Mouse (Mus musculus): ENCODE results near the gene AI464131.

The AI464131 gene

DNA sequence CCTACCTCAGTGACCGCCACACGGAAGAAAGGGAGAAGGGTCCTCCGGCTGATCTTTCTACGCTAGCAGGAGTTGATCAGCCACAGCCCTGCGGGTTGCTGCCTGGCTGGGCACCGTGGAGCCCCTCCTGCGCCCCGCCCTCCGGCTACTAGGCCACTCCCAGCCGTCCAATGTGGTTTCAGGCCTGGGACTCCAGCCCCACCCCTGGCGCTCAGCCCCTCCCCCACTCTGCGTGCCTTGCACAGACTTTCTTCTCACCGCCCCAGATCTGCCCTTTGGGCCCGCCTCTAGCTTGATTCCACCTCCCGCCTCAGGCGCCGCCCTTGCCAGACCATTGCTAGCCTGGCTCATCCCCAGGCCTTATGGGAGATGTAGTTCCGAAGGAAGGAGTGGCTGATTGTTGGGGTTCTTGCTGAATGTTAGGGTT is at the start of gene AI464131:
AI464131 (minus strand) TSS at position 91 of the 427 bp plus-strand sequence.
- DNase-seq: peak; percentile 98

GRCm38 (mm10) chr4:41552529-41552928 is 49.7 kb upstream of the AI464131 start:
- DNase-seq: peak; percentile 92

GRCm38 (mm10) chr4:41547086-41547485 is 44.2 kb upstream of the AI464131 start:
- DNase-seq: no peak

- peak; percentile 36 for DNase-seq
These were observed 43.1 kb upstream of the AI464131 start for GRCm38 (mm10) chr4:41545985-41546384.

- no peak for DNase-seq
These were observed 39.3 kb upstream of the AI464131 start for GRCm38 (mm10) chr4:41542136-41542535.

- DNase-seq: no peak
These were observed 32.0 kb upstream of the AI464131 start for GRCm38 (mm10) chr4:41534866-41535265.

GRCm38 (mm10) chr4:41532420-41532819 is 29.5 kb upstream of the AI464131 start:
- DNase-seq: no peak

DNA sequence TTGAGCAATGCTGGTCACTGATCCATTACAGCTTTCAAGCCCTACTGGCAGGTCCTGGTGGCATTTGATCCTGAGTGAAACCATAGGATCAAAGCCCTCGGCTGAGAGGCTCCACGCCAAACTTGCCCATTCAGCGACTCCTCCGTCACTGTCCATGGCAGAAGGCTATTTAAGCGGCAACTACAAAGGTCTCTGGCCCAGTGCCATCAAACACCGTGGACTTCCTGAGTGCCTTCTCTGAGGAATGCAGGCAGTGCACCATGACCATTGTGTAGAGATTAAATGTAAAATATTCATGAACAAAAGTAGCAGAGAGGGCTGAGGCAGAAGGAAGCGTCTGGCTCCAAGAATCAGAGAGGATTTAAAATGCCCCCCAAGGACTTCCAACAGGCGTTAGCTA is 25.1 kb upstream of the AI464131 start:
- peak; percentile 83 for DNase-seq

- DNase-seq: no peak
These were observed 24.2 kb upstream of the AI464131 start for GRCm38 (mm10) chr4:41527076-41527475.

DNA sequence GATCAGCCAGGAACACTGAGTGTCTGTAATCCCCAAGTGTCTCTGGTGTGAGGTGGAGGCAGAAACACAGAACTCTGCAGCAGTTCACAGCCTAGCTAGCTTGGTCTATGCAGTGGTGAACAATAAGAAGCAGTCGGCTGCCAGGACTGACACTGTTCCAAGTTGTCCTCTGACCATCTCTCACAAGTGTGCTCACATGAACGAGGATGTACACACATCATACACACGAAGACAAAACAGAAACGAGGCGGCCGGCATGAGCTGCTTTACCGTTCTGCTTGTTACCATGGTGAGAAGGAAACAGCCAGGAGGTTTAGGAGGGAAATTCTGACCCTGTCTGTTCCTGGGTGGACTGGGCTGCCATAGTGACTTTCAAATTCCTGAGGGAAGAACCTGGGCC is 23.7 kb upstream of the AI464131 start:
- DNase-seq: no peak

GRCm38 (mm10) chr4:41524829-41525228 is 22.0 kb upstream of the AI464131 start:
- no peak for DNase-seq

GRCm38 (mm10) chr4:41523839-41524238 is 21.0 kb upstream of the AI464131 start:
- no peak for DNase-seq

DNA sequence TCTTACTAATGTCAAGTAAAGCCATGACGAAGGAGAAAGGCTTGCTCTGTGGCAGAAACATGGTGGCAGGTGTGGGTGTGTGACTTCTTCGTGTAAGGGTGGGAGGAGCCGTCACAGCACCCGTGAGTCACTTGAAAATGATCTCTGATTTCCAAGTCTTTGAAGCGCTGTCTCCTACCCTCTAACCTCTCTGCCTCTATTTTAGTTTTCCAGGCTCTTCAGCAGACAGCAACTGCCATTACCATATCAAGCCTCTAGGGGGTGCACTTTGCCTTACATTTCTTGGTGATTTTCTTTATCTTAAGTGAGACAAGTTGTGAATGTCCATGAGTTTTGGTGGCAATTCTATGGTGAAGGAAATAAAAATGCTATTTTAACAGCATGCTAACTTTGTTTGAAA is 19.9 kb upstream of the AI464131 start:
- peak; percentile 55 for DNase-seq

- DNase-seq: no peak
These were observed 19.3 kb upstream of the AI464131 start for GRCm38 (mm10) chr4:41522136-41522535.

GRCm38 (mm10) chr4:41520641-41521040 is 17.8 kb upstream of the AI464131 start:
- no peak for DNase-seq

DNA sequence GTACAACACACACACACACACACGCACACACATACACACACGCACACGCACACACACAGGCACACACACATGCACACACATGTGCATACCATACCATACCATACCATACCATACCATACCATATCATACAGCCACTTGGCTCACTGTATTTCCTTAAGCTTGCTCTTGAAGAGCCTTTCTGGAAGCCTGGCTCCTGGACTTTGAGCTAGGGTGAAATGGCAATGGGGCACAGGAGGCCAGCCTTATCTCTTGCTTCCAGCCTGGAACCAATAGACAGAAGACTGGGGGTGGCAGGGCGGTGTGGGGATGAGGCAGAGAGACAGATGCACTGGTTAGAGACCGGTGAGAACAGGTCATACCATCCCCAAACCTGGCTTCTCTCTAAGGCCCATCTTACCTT is 16.3 kb upstream of the AI464131 start:
- no peak for DNase-seq

GRCm38 (mm10) chr4:41518349-41518748 is 15.5 kb upstream of the AI464131 start:
- no peak for DNase-seq

DNA sequence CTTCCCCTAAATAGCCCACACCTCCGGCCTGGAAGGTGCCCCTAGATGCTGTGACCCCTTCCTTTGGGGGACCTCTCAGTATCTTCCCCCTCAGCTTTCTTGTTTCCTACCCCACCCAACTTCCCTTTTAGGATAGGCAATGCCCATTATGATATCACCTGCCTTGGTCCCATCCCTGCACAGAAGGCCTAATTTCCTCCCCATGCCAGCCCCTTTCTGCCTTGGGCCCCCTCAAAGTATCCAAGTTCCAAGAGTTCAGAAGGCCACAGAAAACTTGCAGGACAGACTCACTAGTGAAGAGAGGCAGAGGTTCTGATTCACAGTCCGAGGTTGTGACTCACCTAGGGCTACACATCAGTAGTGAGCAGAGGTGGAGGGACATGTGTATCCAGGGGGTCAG is 14.4 kb upstream of the AI464131 start, which contains the start of gene 1110017D15Rik:
1110017D15Rik (minus strand) TSS at position 101 of the 400 bp plus-strand sequence.
- no peak for DNase-seq

DNA sequence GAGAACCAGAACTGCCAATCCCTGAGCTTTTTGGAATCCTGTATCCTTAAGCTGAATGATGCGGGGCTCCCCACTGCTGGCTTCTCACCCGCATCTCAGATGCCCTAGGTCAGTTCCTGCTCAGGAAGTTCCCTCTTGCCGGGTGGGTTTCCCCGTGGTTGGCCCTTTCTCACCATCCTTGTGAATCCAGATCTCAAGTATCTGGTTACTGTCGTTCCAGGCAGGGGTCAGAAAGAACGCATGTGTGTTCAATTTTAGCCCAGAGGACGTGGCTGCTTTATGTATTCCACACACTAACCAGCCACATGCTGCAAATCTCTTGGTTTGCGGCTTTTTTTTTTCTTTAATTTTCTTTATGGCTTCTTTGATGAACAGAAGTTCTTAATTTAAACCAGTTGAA is 10.8 kb upstream of the AI464131 start:
- DNase-seq: no peak

- no peak for DNase-seq
These were observed 10.4 kb upstream of the AI464131 start for GRCm38 (mm10) chr4:41513309-41513708.

DNA sequence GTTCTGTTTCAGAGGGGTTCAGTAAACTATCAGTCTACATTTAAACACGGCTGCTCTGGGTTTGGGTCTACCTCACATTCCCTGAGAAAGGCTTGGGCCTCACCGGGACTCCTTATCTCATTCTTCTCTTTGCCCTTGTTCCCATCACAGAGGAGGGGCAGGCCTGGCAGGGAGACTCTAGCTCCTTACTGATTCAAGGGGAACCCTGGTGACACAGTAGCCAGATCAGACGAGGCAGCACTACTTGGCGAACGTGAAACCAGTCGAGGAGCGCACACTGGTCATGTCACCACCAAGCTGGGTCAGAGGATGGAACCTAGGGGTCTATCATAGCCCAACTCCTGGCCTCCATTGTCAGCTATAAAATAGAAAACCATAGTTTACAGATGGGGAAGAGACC is 5.1 kb upstream of the AI464131 start:
- no peak for DNase-seq

- DNase-seq: no peak
These were observed 4.5 kb upstream of the AI464131 start for GRCm38 (mm10) chr4:41507326-41507924.

DNA sequence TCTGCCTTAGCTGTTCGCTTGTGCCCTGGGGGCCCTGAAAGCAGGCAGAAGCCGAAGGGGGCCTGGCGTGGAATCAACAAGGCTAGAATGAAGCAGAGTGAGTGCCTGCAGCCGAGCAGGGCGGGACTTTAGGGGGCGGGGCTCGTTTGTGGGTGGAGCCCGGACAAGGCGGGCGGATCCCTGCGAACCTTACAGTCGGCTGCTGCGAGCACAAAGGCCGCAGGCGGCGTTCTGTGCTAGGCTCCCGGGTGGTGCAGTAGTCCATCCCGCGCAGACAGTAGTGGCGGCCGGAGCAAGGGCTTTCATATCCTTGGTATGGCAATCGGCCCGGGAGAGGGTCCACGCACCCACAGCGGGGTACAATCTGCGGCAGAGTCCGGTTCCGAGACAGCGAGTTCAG is 4.0 kb upstream of the AI464131 start:
- DNase-seq: peak; percentile 93

DNA sequence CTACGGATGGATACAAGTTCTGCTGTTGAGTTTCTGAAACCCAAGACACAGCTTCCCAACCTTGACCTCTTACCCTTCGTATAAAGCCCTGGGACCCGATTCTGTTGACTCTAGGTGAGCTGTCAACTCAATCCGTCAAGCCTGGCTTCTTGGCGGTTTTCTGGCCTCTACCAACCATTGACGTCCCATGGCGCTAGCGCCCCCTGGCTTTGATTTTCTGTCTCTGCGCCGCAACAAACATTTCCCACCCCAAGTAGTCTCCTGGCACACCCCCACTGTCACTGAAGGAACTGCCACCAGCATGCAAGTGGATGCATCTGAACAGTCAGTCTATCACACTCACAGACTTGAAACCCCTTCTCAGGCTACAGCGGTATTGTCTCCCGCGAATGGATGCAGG is 3.3 kb upstream of the AI464131 start:
- peak; percentile 75 for DNase-seq

GRCm38 (mm10) chr4:41505131-41505551 is 2.3 kb upstream of the AI464131 start:
- peak; percentile 44 for DNase-seq

Data from kidney, adult 18-20 months (tissue).